Mouse (Mus musculus) frontal cortex, postnatal 10 days (tissue): ENCODE measurements around the gene Mxd4.
A peak's percentile ranks its signal among the peaks of the same experiment; 100 is the strongest.

Experiments used
- DNase-seq, 2 experiments: peaks; one replicate each; pipeline ENCODE4 v3.0.0; 2022; ENCODE audit warnings: low spot score in 2 of 2, mixed read lengths in 1 of 2

Mxd4 gene

DNA sequence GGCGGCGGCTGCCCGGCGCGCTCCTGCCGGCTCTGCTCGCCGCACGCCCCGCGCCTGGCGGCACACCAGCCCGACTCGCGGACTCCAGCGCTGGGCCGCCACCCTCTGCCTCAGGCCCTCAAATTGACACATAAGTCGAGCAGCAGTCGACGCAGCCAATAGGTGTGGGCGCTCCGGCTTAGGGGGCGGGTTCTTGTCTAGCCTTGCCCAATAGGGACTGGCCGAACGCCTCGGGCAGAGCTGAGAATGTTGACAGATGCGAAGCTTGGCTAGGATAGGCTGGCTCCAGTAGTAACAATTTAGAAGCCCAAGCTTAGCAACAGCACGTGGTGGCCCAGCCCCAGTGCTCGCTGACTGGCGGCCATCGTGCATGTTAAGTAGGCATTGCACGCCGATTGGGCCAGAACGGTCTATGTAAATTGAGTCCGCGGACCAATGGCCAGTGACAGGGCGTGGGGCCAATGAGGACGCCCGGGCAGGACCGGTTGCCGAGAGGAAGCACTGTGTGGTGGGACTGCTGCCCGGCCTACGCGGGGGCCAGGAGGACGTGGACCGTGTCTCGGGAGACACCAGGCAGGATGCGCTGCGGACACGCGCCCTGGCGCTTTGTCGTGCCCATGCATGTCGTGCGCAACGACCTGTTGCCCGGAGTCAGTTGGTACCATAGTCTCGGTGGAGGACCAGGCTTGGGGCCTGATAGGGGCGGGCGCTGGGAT, at the start of gene Mxd4:
Gene Mxd4 (minus strand): TSS at position 120 of the 716 bp plus-strand sequence.
- peak; percentile 98 to 100 for DNase-seq

DNA sequence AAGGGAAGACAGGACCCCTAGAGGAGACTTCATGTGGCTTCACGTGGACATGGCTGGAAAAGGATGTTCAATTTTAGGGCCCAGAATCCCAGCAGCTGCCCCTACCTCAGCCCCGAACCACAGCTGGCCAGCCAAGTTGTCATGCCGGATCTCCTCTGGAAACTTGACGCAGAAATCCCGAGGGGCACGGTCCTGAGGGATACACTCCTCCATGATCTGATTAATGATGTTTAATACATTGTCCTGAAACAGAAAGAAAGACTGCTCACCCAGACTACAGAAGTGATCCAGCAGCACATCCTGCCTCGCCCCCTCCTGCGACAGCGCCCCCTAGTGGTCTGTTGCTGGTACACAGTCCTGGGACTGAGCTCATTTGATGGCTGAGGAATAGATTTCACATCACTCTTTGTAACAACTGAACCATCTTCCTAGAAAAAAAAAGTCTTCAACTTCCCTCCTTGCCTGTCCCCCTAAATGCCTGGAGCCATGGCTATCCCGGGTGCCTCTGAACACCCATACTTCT, 48.4 kb upstream of the Mxd4 start:
- no peak for DNase-seq

DNA sequence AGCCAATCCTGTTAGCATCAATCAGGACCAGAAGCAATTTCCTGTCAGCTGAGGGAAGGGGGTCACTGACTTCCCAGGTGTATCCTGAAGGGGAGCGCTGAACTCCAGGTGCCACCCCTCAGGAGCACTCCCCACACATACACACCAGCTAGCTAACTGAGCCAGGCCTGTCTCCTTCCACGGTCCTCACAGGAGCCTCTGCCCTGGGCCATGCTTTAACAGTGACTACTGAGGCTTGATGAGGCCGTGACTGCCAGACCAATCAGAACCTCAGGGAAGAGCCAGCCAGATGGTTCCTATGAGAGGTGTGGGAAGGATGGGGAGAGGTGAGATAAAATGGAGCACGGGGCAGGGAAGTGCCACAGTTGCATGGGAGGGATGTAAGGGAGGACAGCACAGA, 47.5 kb upstream of the Mxd4 start:
- DNase-seq = no peak

DNA sequence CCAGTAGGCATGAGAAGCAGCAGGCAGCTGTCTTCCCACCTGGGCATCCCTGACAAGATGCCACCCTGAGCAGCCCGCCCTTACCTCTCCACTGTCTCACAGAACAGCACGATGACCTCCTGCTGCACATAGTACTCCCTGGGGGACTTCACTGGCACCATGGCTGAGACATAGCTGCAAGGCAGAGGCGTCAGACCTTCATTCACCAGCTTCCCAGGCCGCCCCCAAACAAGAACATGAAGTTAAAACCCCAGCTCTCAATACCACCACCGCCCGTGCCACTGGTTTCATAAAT, 45.6 kb upstream of the Mxd4 start:
- DNase-seq = no peak

DNA sequence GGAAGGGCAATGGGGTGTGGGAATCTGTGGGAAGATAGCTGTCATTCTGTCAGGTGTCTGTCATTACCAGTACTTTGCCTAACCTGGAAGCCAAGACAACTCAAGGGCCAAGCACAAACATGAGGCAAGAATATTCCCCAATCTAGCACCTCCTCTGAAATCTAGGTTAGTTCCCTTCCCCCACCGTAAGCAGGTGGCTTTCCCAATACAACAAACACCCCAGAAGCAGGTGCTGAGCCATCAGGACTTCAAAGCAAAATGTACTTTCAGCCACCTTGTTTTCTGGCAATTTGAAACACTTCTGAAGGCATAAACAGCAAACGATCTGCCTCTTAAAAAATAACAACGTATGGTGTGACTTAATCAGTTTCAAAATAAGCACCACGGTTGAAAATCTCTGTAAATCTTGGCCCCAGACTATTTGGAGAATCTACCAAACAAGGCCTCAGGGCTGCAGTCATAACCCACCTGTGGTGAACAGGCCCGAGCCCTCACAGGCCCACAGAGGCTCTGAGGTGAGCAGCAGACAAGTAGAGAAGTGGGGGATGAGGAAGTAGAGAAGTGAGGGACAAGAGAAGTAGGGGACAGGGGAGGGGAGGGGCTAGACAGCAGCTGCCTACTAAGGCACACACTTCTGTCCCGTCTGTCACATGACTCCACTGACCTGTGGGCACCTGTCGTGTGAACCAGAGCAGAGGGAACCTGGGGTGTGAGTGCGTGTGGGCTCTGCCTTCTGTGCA, 45.1 kb upstream of the Mxd4 start:
- no peak for DNase-seq

DNA sequence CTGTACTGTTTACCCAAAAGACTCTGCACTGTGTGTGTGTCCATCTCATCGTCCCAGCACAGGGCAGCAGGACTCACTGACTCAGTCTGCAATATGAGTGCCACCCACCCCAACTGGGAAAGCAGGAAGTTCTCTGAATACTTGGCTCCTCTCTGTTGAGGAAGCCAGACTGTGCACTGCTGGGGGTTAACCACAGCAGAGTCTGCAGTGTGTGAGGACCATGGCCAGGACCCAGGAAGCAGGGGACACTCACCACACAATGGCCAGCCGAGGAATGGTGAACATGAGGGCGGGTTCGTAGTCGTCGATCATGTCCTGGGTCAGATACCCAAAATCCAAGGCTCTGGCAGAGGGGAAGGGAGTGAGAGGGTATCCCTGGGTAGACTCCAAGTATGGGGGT, 44.4 kb upstream of the Mxd4 start:
- no peak for DNase-seq

DNA sequence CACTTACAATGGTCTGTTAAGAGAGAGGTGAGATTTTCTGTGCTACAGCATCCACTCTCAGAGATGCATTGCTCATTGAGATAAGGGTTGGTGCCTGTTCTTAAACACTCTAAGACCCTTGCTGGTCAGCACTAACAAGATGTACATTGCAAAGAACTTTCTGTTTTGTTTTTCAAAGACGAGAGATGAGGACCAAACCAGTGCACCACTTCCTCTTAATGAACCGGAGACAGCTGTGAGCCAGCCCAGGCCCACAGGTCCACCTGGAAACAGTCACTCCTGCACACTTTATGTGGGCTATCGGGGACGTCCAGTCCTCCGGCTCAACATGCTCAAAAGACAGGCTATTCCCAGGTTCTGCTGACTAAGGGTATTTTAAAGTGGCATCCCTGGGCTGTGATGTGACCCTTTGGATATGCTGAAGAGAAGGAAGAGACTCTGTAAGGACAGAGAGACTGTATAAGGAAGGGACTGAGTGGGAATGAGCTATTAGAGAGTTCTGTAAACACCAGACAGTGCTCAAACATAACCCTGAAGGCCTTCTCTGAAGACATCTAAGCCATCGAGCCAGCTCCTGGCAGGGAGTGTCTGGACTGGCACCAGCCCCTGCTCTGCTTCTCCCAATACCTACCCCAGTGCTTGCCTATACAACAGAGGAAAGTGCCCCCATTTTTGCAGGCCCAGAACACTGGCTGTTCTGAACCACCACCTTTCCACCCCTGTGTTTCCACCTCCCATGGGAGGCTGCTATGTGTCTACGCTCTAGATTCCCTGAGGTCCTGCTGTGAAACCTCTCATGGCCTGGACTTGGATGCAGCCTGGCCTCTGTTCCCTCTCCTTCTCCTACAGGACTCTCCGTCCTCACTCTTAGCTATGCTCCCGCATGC, 43.3 kb upstream of the Mxd4 start:
- DNase-seq = no peak

DNA sequence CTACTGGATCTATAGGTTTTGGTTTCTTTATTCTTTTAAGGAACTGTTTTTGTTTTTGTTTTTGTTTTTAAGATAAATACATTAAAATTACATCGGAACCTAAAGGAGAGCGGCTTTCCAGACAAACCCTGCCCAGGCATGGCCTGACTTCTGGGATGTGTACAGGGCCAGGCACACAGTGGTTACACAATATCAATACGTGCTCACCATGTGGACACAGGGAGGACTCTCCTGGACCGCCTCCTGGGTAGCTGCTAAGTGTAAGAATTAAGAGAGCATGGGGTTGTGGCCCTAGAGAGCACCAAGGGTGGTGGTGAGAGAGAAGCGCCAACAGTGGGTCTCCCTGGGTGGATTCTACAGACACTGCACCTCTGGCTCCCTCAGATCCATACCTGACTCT, 42.0 kb upstream of the Mxd4 start:
- DNase-seq = no peak

DNA sequence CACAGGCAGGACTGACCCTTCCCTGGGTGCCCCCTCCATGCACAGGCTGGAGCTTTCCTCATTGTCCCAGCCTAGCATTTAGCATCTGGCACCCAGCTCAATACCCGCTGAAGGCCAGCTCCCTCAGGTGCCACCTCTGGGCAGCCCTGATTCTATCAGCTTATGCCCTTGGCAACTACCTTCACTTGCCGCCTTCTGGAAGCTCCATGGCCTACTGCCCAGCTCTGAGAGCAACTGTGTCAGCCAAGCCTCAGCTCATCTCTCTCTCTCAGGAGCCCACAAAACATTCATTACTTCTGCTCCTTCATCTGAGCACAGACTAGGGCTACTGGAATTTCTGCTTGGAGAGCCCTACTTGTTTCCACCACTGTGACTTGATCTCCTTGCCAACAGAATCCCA, 38.0 kb upstream of the Mxd4 start:
- no peak for DNase-seq

DNA sequence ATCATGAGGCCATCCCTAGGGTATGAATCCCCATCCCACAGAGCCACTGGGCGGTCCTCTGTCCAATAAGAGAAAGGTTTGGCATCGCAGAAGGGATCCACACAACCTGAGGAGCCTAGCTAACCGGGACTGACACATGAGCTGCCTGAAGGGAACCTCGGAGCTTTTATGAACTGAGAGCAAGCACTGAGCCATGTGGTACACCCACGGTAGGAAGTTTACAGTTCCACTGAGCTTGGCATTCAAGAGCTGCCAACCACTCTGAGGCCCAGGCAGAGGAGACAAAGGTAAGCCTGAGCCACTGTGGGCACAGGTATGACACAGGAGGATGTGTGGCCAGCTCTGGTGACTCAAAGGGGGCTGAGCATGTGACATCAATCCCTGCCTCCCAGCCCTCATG, 37.0 kb upstream of the Mxd4 start:
- DNase-seq = no peak

DNA sequence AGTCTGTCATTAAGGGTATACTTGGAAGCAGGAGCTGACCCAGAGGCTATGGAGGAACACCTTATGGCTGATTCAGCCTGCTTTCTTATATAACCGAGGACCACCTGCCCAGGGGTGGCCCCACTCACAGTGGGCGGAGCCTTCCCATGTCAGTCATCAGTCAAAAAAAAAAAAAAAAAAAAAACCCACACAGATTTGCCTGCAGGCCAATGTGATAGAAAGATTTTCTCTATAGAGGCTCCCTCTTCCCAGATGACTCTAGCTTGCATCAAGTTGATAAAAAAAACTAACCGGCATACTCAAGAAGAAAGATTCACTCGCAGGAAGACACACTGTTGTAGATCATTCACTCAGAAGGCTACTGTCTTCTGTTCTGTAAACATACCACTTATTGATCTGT, 32.5 kb upstream of the Mxd4 start:
- DNase-seq = no peak

DNA sequence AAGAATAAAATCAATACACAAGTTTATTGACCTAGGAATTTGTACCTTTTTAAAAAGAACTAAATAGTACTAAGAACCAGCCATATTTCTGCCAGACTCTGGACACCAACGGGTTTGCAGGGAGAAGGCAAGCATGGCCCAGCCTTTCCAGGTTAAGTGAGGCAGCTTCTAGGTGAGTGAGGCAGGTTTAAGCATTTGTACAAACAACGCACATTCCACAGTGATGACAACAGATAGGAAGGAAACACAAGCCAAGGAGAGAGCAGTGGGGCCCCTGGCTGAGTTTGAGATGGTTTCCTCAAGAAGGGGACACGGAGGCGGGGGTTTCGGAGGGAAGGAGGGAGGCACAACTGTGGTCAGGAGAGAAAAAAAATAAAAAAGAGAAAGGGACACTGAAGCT, 31.2 kb upstream of the Mxd4 start:
- no peak for DNase-seq

DNA sequence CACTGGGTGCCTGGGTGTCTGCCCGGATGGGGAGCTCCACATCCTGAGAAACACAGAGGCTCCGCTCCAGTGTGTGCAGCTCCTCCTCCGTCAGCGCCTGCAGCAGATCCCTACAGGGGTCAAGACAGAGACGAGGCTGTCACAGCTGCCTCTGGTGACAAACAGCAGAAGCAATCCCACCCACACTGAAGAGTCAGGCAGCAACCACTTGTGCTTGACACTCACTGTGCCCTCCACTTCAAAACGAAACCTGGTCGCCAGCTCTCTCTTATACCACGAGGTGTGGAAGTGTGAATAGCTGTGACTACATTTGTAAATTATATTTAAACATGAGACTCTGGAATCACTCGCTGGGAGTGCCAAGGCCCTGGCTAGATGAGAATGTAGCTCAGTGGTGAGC, 30.2 kb upstream of the Mxd4 start:
- DNase-seq = no peak

DNA sequence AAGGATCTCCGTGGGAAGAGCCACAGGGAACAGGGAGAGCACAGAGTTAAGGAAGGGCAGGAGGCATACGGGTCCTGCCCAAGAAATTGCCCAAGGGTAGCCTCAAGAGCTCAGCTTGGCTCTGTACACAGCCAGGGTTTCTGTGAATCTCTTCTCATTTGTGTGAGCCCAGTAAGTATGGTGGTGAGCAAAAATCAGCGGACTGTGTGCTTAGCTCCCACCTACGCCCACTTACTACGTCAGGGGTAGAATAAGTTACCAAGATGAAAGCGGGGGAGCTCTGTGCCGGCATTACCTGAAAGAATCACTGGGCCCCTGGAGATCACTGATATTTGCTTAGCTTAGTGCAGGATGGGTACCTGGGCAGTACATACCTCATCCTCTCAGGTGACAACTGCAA, 28.5 kb upstream of the Mxd4 start:
- DNase-seq = no peak

DNA sequence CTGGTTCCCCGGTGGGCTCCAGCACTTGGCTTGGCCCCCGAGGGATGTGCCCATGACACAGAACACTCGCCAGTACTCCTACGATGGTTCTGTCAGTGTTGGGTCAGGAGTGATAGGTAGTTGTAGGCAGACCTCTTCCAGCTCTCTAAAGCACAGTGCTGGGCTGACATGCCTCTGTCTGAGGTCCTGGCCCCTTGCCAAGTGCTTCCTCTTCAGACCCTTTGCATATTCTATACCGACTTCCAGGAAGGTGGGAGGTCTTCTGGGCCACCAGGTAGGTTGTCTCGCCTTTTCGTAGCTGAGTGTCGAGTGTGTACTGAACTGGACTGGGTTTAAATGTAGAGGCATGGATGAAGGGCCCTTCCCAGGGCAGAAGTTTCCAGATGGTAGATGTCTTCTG, 26.1 kb upstream of the Mxd4 start:
- no peak for DNase-seq

DNA sequence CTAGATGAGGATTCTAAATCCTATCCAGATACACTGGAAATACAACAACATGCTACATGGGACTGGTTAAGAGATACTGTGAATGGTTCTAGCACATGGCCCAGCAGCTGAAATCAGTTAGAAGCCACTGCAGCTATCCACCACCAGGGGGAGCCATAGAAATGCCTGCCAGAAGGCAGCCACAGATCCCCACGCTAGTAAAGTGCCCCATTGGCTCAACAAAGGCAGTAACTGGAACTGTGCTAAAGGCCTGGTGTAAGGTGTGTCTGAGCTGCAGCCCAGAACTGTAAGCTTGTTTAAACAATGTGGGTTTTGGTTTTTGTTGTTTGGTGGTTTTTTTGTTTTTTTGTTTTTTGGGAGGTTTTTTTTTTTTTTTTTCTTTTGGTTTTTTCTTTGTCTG, 22.8 kb upstream of the Mxd4 start:
- peak in 1 of 2 experiments; percentile 63 for DNase-seq

DNA sequence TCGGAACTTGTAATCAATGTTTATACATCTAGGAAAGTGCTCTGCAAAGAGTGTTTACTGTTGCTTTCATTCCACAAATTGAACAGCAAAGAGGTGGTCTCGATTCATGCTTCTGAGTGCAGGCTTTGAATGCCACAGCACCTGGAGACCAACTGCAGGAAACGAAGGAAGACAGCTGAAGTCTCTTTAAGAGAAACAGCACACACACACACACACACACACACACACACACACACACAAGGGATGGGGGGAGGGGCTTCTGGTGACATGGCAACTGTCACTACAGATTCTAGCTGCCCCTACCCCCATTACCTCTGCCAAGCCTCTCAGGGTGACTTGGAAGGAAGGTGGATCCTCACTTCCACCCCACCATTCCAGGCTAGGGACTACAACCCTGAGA, 20.0 kb upstream of the Mxd4 start:
- no peak for DNase-seq

DNA sequence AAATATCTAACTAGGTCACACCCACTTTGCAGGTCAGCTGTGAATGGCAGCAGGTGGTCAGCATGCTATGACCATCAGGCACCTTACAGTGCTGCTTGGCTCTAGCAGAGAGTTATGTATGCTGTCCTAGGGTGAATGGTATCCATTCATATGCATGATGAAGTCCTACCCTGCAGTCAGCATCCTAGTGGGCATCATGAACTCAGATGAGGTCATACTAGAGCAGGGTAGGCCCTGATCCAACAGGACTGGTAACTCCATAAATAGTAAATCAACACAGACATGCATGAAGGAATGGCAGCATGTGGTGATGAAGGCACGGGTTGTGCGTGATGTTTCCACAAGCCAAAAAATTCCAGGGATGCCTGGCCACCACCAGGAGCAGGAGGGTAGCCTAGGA, 18.3 kb upstream of the Mxd4 start:
- DNase-seq = no peak

DNA sequence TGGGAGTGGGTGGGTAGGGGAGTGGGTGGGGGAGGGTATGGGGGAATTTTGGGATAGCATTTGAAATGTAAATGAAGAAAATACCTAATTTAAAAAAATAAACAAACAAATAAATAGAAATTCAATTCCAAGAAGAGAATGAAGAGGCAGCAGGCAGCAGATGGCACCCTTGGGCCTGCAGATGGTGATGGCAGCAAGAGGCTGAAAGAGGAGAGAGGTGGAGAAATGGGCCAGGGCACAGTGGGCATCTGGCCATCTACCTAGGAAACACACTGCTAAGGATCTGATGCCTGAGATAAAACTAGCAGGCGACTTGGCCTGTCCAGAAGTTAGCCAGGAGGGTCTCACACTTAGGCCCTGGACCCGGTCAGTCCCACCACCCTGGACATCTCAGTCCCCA, 17.4 kb upstream of the Mxd4 start:
- DNase-seq = no peak

DNA sequence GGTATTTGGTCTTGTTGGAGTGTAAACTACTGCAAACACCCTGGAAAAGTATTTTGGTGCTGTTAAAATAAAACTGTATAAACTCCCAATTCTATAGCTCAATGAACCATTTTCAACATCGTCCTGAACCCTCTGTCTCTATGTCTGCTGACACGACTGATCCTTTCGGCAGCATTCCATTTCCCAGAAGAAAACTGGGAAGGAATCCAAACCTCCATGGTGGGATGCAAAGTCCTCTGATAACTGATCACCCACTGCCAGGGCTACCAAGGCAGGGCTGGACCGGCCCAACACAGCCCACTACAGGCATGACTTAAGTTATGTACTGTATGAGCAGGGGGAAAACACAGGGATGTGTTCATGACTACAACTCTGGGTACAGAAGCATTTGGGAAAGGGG, 14.5 kb upstream of the Mxd4 start:
- no peak for DNase-seq

DNA sequence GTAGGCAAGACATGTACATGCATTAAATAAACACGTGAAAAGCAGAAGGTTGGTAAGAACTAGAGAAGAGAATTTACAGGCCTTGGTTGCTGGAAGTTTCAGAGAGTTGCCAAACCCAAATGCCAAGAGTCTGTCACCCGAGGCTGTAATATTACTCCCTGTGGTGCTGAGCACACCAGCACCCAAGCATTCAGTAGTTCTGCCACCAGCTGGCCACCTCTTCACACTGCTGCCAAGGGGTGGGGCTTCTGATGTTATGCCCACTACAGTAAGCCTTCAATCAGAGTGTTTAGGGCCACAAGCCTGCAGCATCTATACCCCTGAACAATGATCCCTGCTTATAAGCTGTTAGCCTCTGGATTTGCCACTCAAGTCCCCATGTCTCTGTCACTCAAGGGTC, 13.9 kb upstream of the Mxd4 start:
- DNase-seq = no peak

DNA sequence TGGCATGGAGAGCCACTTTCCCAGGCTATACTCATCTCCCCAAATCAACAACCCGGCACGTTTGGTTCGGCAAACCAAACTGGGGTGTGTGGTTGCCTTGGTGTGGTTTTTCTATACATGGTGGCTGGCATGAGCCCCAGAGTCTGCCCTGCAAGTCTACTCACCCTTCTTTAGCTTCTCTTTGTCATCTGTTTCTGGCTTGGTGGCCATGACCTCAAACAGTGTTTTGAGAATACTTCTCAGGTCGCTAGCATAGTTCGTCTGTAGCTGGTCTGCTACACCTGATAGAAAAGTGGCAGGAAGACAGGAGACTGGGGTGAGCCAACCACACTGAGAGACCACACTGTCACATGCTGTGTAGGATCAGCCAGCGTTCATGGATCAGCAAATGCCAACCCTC, 11.1 kb upstream of the Mxd4 start:
- DNase-seq = no peak

DNA sequence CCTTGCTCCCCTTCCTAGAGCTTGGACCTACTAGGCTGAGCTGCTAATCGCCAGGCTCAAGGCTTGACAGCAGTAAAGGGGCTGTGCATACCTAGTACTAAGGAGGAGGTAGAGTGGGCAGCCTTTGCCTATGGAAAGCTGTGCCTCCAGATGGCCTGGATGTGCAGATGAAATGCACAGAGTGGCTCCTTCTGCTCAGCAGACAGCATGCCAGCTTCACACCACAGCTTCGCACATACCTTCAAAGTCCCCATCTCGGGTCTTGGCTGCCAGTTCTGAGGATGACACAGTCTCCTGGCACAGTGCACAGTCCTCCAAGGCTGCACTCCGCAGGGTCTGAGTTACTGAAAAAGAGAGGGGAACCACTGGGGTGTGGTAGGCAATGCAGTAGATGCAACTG, 9.7 kb upstream of the Mxd4 start:
- peak; percentile 49 to 65 for DNase-seq
